Mouse (Mus musculus) CH12.LX (cell line): ENCODE measurements around the gene Mctp1. TPM values are rescaled to one million over a fixed set of nuclear protein-coding genes. Genes with fewer than 3 reads are reported as not detected.

Experiments
- DNase-seq: peaks from one replicate; pipeline ENCODE4 v3.0.0-alpha.2; 2013; ENCODE audit errors: extremely low read depth
- H3K27ac ChIP-seq: 2 replicates; pipeline ENCODE4 v1.5.1; 2012; ENCODE audit warnings: low read depth, mild to moderate bottlenecking, control low read depth, moderate library complexity; ENCODE audit not compliant: insufficient read depth
- H3K27me3 ChIP-seq: replicated peaks from 2 replicates; pipeline ENCODE3; 2012; ENCODE audit warnings: inconsistent platforms
- H3K36me3 ChIP-seq, 2 experiments: replicated peaks in 1 of 2; 2 replicates each; pipeline versions ENCODE3 to v1.6.1; 2012; ENCODE audit warnings: inconsistent platforms in 1 of 2, low read length in 1 of 2, mild to moderate bottlenecking in 1 of 2, mixed read lengths in 1 of 2, moderate library complexity in 1 of 2; ENCODE audit not compliant: control insufficient read depth in 1 of 2, insufficient read depth in 1 of 2
- H3K4me1 ChIP-seq, 2 experiments: 2 replicates each; pipeline ENCODE4 v1.6.1; 2012; ENCODE audit warnings: inconsistent platforms in 1 of 2, moderate library complexity in 1 of 2; ENCODE audit not compliant: insufficient read depth in 2 of 2, control insufficient read depth in 1 of 2
- H3K4me2 ChIP-seq: 2 replicates; pipeline ENCODE4 v1.6.1; 2012; ENCODE audit warnings: low read depth, mild to moderate bottlenecking, control low read depth; ENCODE audit not compliant: poor library complexity, insufficient read depth, severe bottlenecking
- H3K4me3 ChIP-seq, 3 experiments: fragments of 150-350 bp in 1 of 3; sonication (generic) in 1 of 3; replicated peaks in 1 of 3; 2 replicates each; pipeline versions ENCODE3 to v1.5.1; 2011 to 2012; ENCODE audit warnings: low read depth in 2 of 3, low read length in 2 of 3, mild to moderate bottlenecking in 2 of 3, moderate library complexity in 2 of 3, control low read depth in 1 of 3, improper control_type of control experiment in 1 of 3, inconsistent platforms in 1 of 3, mixed read lengths in 1 of 3; ENCODE audit not compliant: poor library complexity in 1 of 3
- H3K79me2 ChIP-seq: replicated peaks from 2 replicates; pipeline ENCODE4 v1.6.1; 2012; ENCODE audit warnings: mild to moderate bottlenecking, moderate library complexity; ENCODE audit not compliant: control insufficient read depth, poor library complexity, insufficient read depth, severe bottlenecking; ENCODE audit errors: extremely low read depth
- H3K9ac ChIP-seq: 2 replicates; pipeline ENCODE4 v1.6.1; 2012; ENCODE audit warnings: low read depth, mild to moderate bottlenecking, control low read depth, moderate library complexity; ENCODE audit not compliant: insufficient read depth
- H3K9me3 ChIP-seq: replicated peaks from 2 replicates; pipeline ENCODE3; 2012; ENCODE audit warnings: low read length, inconsistent platforms, mixed read lengths
- CTCF ChIP-seq, 2 experiments: IDR thresholded peaks in 1 of 2; conservative IDR thresholded peaks in 1 of 2; 2 replicates each; pipeline ENCODE4 v1.5.1; 2011 to 2012; ENCODE audit warnings: low read depth in 2 of 2, low read length in 2 of 2, improper control_type of control experiment in 1 of 2, inconsistent platforms in 1 of 2, mild to moderate bottlenecking in 1 of 2, moderate library complexity in 1 of 2
- GABPA ChIP-seq: IDR thresholded peaks from 2 replicates; pipeline ENCODE4 v1.6.1; 2012; ENCODE audit warnings: low read depth, low read length, improper control_type of control experiment, inconsistent platforms; ENCODE audit not compliant: insufficient replicate concordance
- IRF4 ChIP-seq: IDR thresholded peaks from 2 replicates; pipeline ENCODE4 v1.6.1; 2014; ENCODE audit warnings: low read depth, mild to moderate bottlenecking, inconsistent platforms, low read length, improper control_type of control experiment
- JUND ChIP-seq: conservative IDR thresholded peaks from 2 replicates; pipeline ENCODE4 v1.6.1; 2011; ENCODE audit warnings: low read depth, low read length, improper control_type of control experiment
- MXI1 ChIP-seq: IDR thresholded peaks from 2 replicates; pipeline ENCODE4 v1.6.1; 2011; ENCODE audit warnings: mild to moderate bottlenecking, low read depth, low read length, improper control_type of control experiment
- MYC ChIP-seq: IDR thresholded peaks from 2 replicates; pipeline ENCODE4 v1.6.1; 2011; ENCODE audit warnings: low read depth, mild to moderate bottlenecking, improper control_type of control experiment, low read length
- NELFE ChIP-seq: IDR thresholded peaks from 2 replicates; pipeline ENCODE4 v1.6.1; 2011; ENCODE audit warnings: low read depth, low read length, improper control_type of control experiment
- PAX5 ChIP-seq: IDR thresholded peaks from 2 replicates; pipeline ENCODE4 v1.6.1; 2012; ENCODE audit warnings: low read length, inconsistent platforms, mixed read lengths
- TBP ChIP-seq: conservative IDR thresholded peaks from 2 replicates; pipeline ENCODE4 v1.6.1; 2011; ENCODE audit warnings: low read depth, low read length, improper control_type of control experiment
- UBTF ChIP-seq: IDR thresholded peaks from 2 replicates; pipeline ENCODE4 v1.6.1; 2012; ENCODE audit warnings: low read depth, mild to moderate bottlenecking, inconsistent platforms, low read length, improper control_type of control experiment, moderate library complexity
- ZC3H11A ChIP-seq: IDR thresholded peaks from 2 replicates; pipeline ENCODE4 v1.6.1; 2012; ENCODE audit warnings: low read depth, mild to moderate bottlenecking, inconsistent platforms, low read length, improper control_type of control experiment
- ZMIZ1 ChIP-seq: IDR thresholded peaks from 2 replicates; pipeline ENCODE4 v1.6.1; 2012; ENCODE audit warnings: low read depth, mild to moderate bottlenecking, inconsistent platforms, low read length, improper control_type of control experiment
- dilution Hi-C: fragments of 300-500 bp; cut with MboI; formaldehyde crosslinking; loops from 2 replicates; pipeline ENCODE4 v1.14.3; 2020; ENCODE audit warnings: low sequenced_read_pairs; ENCODE audit not compliant: extremely low pct_unique_long_range_greater_than_20kb, extremely low pct_ligation_motif_present
- in situ Hi-C: fragments of 300-500 bp; cut with MboI; formaldehyde crosslinking; loops from 3 replicates; pipeline ENCODE4 v1.14.3; 2019; ENCODE audit warnings: low sequenced_read_pairs, low pct_ligation_motif_present, low pct_unique_long_range_greater_than_20kb, mixed read lengths
- polyA plus RNA-seq: library from polyadenylated mRNA; unstranded; fragments of >175 nt; gene quantifications from 2 replicates; pipeline ENCODE4 v1.2.1, GENCODE M21; 2012; ENCODE audit warnings: low read depth; ENCODE audit not compliant: insufficient read length
- total RNA-seq, 2 experiments: library from RNA; depleted of rRNA; stranded (reverse); fragments of 300-350 nt in 1 of 2; fragments of >200 nt in 1 of 2; gene quantifications; 2 replicates each; pipeline ENCODE4 v1.2.3; 2012 to 2014

Mctp1 gene
- total and polyA plus RNA-seq, 3 experiments: 3.0 to 5.3 (median 3.7) TPM

DNA sequence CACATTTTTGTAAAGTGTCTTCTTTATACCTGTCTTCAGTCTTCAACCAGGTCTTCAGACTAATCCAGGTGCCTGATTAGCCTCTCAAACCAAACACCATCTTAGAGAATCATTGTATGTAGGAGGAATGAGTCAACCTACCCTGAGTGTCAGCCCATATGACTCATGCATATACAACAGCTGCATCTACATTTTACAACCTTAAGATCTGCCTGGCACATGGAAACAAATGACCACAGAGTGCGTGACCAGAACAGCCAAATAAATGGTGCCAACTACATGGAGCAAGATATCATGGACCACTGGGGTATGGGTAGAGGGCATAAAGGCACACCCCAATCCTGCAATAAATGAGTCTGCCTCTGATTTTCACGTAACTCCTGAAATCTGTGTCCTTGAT lies 131.6 kb downstream of the Mctp1 start:
- Histone ChIP-seq H3K79me2 (no peaks in the 10 kb centered on the region), H3K4me1 (no peaks in the 10 kb centered on the region), H3K9me3 (no peaks in the 10 kb centered on the region), H3K36me3 (no peaks in the 10 kb centered on the region), H3K4me3 (no peak overlapping the region), H3K27ac (no peak overlapping the region), H3K27me3 (no peaks in the 10 kb centered on the region), H3K9ac (no peak overlapping the region), H3K4me2 (no peak overlapping the region)
- in situ Hi-C loops (no loop called here), dilution Hi-C loops (no loop called here)
- TF ChIP-seq MYC (no peak), TBP (no peak), JUND (no peak)
- DNase-seq: no peak

DNA sequence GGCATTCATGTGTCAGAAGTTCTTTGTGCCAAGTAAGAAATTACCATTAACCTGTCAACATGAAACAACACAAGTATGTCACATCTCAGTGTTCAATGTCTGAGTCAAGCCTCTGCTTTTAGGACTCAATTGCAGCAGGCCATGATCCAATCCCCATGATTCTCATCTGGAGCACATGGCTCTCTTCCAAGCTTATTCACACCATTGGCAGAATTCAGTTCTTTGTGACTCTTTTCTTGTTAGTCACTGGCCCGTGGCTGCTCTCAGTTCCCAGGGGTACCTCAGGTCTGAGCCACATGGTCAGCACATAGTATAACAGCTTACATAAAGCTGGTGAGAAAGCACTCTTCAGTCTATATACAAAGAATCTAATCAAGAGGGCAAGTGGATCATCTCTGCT lies 138.8 kb downstream of the Mctp1 start:
- H3K9me3 ChIP-seq: no peaks in the 10 kb centered on the region
- no peaks in the 10 kb centered on the region for H3K27me3 ChIP-seq
- no peak for DNase-seq
- no peak overlapping the region for H3K4me2 ChIP-seq
- no peak overlapping the region for H3K4me3 ChIP-seq
- no peak overlapping the region for H3K9ac ChIP-seq
- in situ Hi-C loops: no loop called here
- no peaks in the 10 kb centered on the region for H3K36me3 ChIP-seq
- no peak overlapping the region for H3K27ac ChIP-seq
- dilution Hi-C loops: no loop called here
- no peaks in the 10 kb centered on the region for H3K79me2 ChIP-seq
- TF ChIP-seq NELFE (no peak), CTCF (conservative IDR thresholded peaks at IDR 0.05 in 1 of 2, IDR thresholded peaks at IDR 0.05 in 1 of 2; ENCODE audit: low read depth in 2 of 2, low read length in 2 of 2) (no peak), IRF4 (no peak), JUND (no peak), ZMIZ1 (no peak), MXI1 (no peak), GABPA (no peak), UBTF (no peak)
- no peaks in the 10 kb centered on the region for H3K4me1 ChIP-seq

DNA sequence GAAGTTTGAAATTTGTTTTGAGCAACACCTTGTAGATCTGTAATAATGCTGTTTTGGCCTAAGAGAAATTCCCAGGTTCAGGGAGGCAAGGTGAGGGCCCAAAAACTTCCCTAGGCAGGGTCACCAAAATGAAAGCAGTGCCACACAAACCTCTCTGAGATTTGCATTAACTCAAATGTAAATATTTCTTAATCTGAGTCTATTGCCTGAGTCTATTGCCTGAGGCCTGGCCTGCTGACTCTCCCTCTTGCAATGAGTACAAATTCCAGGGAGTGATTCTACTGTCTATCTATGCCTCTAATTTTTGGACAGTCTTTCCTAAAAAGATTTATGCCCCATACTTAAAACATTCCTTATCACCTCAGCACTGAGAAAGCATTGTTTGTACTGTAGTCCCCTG lies 143.0 kb downstream of the Mctp1 start:
- Histone ChIP-seq H3K27ac (no peak overlapping the region), H3K27me3 (no peaks in the 10 kb centered on the region), H3K79me2 (no peaks in the 10 kb centered on the region), H3K9me3 (no peaks in the 10 kb centered on the region)
- no peak for DNase-seq
- no peak for TF ChIP-seq ZC3H11A
- no peak for TF ChIP-seq IRF4
- no peak for TF ChIP-seq PAX5
- TF ChIP-seq, all 38 proteins: peak for 0
- Histone ChIP-seq H3K9ac (no peak overlapping the region), H3K4me3 (no peak overlapping the region), H3K4me1 (no peaks in the 10 kb centered on the region), H3K36me3 (no peaks in the 10 kb centered on the region), H3K4me2 (no peak overlapping the region)
- dilution Hi-C loops: no loop called here
- in situ Hi-C loops: no loop called here
